Mouse (Mus musculus): ENCODE measurements around the gene Usp9x.

- no peak for TF ChIP-seq POLR2A (IDR thresholded peaks at IDR 0.05; ENCODE audit: borderline replicate concordance, extremely low read depth, low read depth, low read length)
- no peak for TF ChIP-seq CTCF (IDR thresholded peaks at IDR 0.05; ENCODE audit: insufficient read depth, low read length)
These were observed 48.6 kb upstream of the Usp9x start for GRCm38 (mm10) chrX:13022547-13023310.

Measured in lung, adult 2 months (tissue).